Mouse (Mus musculus) kidney, adult 18-20 months (tissue): ENCODE results near the gene Ambn.
"Not testable (repeated sequence)": the region's sequence is repeated elsewhere in the genome, so short reads cannot be mapped to it uniquely, and the experiment has no call there.

Experiments
- DNase-seq: peaks from one replicate; pipeline ENCODE4 v3.0.0; 2021

Gene Ambn

DNA sequence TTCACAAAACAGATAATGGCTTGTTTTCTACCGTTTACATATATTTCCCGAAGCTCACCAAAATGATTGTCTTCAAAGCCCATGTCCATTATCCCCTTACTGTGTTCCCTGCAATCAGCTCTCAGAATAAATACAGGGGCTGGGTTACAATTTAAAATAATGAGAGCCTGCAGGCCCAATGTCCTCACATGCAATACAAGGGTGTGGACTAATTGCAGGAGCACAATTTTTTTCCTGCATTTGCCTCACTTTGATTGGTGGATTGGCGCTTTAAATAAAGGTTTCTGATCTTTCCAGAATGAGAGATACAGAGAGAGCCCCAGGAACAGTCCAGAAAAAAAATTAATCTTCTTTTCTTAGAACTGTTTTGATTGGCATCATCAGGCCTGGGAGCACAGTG, at the start of gene Ambn:
Ambn (plus strand) TSS at position 301 of the 400 bp plus-strand sequence.
- no peak for DNase-seq

- DNase-seq: no peak
Measured at GRCm38 (mm10) chr5:88420319-88421065, 35.3 kb upstream of the Ambn start.

GRCm38 (mm10) chr5:88424892-88425291, 30.9 kb upstream of the Ambn start:
- not testable (repeated sequence) for DNase-seq

DNA sequence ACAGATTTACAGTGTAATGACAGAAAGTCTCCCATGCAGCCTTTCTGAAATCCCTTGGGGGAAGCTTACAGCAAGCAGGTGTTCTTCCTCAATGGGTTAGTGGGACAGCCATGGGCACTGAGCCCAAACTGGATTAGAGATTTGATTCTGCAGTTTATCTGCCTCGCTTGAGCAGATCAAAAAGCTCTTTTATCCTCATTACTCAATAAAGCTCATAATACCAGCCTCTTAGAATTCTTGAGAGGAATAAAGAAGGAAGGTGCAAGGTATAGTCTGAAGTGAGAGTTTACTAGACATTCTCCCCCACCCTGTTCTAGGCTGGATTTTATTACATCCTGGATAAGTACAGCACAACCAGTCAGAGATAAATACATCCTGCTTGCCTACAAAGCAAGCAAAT, 29.0 kb upstream of the Ambn start:
- no peak for DNase-seq

GRCm38 (mm10) chr5:88467471-88467870, 11.7 kb downstream of the Ambn start:
- no peak for DNase-seq

DNA sequence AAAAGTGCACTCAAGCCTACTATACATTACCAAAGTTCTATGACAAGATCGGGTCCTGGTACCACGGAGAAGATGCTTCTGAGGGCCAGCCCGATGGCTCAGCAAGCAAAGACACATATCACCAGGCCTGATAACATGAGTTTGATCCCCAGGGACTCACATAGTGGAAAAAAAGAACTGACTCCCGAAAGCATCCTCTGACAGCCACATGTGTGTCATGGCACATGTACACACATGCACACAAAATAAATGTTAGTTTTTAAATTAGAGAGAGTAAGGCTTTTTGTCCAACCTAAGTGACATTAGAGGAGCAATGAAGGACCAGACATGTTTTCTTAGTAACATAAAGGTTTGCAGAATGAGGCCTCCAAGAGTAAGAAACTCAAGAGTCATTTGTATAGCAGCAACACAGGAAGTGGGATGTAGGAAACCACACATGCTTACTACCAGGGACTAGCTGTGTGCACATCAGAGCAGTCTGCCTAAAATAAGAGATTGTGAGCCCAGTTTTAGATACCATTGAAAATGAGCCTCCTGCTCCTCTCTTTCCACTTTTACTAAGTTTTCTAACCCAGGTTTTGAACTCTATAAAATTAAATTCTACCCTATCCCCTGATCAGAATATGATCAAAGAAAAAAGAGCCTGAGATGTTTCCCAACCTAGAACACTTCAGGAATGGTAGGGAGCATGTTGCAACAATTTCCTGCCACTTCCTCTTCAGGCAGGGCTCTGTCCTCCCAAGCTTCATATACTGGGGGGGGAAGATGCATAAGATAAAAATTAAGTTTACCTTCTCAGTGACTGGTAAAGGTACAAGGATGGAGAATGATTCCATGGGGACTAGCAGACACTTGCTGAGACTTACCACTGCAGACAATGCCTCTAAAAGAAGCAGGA, 13.3 kb downstream of the Ambn start:
- DNase-seq: no peak

- no peak for DNase-seq
Measured at GRCm38 (mm10) chr5:88487675-88488074, 31.9 kb downstream of the Ambn start, which contains the start of gene Enam. Gene Enam (plus strand): TSS chr5:88487975.

DNA sequence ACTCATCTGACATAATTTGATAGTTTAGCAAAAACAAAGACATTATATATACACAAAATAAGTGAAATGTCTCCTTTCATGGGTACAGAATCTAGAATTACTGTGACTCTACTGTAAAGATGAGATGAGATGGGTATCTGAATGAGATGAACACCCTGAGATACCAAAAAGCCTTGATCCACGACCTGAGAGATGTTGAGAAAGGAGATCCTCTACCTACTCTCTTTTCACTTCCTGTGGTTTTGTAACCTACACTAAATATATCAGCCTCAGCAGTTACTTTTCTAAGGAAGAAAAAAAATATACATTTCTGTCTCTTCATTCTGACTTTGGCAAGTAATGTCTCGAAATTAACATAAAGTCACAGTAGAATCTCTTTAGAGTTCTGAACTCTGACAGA, 33.2 kb downstream of the Ambn start:
- DNase-seq: no peak

DNA sequence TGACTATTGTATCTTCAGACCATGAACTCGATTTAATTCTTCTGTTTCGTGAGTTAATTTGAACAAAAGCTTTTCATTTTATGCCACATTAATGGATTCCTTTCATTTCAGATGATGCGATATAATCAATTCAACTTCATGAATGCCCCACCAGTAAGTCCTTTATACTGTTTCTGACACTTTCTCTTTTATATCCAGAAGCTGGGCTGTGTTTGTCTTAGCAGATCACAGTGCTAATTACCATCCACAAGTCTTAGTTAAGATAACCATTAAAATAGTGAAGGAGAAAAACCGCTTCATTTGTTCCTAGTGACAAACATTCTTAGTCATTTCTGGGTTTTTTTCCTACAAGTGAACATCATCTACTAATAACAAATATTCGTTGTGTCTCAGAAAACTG, 35.3 kb downstream of the Ambn start:
- no peak for DNase-seq

DNA sequence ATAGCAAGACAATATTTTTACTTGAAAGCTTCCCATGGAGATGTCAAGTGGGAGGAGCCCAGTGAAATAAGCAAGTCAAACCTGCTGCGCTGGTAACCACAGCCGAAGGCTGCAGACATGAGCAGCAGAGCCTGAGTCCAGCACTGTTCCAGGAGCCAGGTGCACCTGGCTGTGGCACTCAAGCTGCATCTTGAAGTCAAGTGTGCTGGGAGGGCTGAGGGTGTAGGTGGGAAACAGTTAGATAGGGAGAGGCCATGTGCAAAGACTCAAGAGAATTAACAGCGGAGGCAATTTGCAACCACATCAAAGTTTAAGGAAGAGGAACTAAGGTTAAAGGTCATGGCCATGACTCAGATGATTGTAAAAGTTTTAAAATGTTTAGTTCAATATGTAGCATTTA, 44.0 kb downstream of the Ambn start:
- no peak for DNase-seq

DNA sequence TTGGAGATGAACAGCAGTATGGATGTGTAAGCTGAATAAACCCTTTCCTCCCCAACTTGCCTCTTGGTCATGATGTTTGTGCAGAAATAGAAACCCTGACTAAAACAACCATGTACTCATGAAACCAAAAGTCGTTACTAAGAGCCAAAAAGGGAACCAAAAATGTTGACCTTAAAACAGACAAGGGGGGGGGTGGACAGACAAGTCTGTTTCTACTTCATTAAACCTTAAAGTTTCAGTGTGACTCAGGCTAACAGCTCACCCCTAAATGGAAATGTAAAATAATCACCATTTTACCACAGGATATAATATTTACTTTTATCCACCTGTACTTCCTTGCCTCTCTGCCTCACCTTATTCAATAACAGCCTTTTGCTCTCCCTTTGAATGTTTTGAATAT, 52.8 kb downstream of the Ambn start:
- no peak for DNase-seq

GRCm38 (mm10) chr5:88508990-88509389, 53.2 kb downstream of the Ambn start:
- DNase-seq: no peak
